Mouse (Mus musculus) erythroblast, embryonic 14.5 days (primary cell): ENCODE data around the gene Dph2.

Experiments
- GATA1 ChIP-seq: IDR thresholded peaks from 2 replicates; pipeline ENCODE4 v1.6.1; 2012; ENCODE audit warnings: low read length, inconsistent platforms, mixed read lengths
- TAL1 ChIP-seq: IDR thresholded peaks from 3 replicates; pipeline ENCODE4 v1.6.1; 2012; ENCODE audit warnings: low read length, inconsistent platforms, mixed read lengths

DNA sequence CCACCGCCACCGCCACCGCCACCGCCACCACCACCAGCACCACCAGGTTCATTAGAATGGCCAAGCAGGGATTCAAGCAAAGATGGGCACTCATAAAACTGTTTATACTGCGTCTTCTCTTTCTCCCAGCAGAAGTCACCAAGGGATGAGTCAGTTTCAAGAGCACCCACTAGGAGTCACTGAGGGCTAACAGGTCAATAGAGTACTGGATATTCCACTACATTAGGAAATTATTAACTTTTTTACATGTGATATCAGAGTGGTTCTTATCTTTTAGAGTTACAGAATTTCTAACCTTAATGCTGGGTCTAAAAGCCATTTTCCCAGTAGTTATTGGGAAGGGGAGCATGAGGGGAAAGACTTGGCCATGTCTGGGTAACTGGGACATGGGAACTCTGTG lies 45.1 kb upstream of the Dph2 start:
- TF ChIP-seq GATA1 (no peak), TAL1 (no peak)
